Mouse (Mus musculus) embryo, embryonic 11 days (tissue): Measurements from ENCODE around the gene Clip4.
A peak's percentile ranks its signal among the peaks of the same experiment; 100 is the strongest.

ENCODE experiments used
- DNase-seq: peaks from one replicate; pipeline ENCODE4 v3.0.0-alpha.2; 2015

The Clip4 gene

GRCm38 (mm10) chr17:71795521-71796205, 27.4 kb downstream of the Clip4 start:
- no peak for DNase-seq

DNA sequence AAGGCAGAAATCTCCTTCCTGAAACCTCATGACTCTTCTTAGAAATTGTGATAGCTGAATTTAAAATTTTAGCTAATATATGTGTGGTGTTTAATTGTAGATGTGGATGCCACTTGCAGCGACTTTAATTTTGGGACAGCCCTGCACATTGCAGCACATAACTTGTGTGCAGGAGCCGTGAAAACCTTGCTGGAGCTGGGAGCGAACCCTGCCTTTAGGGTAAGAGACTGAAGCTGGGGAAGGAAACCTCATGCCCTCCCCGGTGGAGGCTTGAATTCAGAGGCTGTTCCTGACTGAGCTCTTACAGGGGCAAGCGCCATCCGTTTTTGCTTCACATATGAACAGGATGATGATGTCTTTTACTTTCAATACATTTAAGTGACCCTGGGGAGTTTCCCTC, 35.2 kb downstream of the Clip4 start:
- DNase-seq, result no peak

- no peak for DNase-seq
Observed at GRCm38 (mm10) chr17:71803876-71804275, 35.6 kb downstream of the Clip4 start.

DNA sequence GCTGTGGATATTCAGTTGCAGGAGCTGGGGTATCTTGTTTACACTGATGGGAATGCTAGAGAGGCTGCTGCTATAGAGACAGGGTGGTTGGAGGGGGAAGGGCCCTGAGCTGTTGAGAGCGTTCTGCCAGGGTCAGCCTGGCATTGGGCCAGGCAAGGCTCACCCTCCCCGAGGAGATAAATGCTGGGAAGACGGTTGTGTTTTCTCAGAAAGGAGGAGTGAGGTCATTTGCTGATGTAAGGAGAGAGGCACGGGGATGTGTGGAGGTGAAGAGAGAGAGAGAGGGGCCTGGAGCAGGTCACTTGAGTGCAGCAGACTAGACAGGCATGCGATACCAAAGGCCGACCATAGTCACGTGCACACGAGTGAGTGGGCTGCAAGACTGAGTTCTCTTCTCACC, 42.8 kb downstream of the Clip4 start:
- DNase-seq, result no peak

DNA sequence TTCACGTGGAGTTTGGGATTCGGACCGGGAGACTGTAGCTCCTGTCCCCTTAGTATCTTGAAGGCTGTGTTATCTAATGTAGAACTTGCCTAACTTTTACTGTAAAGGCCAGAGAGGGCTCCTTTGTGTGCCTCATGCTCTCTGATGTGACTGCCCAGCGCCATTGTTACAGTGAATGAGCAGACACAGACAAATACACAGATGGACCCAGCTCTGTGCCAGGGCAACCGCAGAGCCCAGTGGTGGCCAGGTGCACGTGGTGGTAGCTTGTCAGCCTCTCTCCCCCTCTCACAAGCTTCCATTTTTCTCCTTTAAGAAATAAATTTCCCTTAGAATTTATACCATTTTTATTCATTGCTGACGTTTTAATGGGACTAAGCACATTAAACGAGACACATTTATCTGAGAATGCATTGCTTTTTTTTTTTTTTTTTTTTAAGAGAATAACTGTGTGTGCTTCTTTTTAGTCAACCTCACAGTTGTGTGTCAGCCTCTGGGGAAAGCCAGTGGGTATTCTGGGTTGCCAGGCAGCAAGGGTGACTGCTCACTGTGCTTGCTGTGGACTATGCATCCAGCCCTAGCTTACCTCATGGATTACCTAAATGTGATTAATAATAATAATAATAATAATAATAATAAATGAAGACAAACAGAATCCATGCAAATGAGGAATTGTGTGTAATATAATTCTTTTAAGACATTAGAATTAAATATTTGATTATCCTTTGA, 48.0 kb downstream of the Clip4 start:
- DNase-seq, result no peak

DNA sequence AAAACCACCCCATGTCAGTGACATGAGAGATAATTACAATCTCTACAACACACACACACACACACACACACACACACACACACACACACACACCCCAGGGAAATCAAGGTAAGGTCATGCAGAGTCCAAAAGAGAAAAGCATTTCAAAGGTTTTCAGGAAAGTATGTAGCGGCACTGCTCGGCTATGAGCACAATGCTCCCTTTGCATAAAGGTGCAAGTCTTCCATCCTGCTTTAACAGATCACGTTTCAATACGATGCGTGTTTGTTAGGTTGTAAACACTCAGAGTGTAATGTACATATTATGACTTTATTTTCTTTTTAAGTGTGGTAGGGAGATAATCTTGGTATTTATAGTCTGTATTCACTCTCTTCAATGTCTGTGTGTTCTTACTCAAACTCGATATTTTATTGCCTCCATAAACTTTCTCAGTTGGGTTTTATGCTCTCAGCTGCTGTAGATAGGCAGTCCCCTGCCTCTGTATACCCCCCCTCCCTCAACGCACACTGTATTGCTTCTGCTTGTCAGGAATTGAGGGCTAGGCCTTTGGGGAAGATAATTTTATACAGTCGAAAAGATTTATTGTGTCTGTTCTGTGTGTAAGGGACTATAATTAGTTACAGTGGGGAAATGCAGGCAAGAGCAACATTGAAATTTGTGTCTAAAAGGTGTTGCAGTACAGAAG, 55.5 kb downstream of the Clip4 start:
- no peak for DNase-seq

- no peak for DNase-seq
Observed at GRCm38 (mm10) chr17:71826603-71827002, 58.3 kb downstream of the Clip4 start.

DNA sequence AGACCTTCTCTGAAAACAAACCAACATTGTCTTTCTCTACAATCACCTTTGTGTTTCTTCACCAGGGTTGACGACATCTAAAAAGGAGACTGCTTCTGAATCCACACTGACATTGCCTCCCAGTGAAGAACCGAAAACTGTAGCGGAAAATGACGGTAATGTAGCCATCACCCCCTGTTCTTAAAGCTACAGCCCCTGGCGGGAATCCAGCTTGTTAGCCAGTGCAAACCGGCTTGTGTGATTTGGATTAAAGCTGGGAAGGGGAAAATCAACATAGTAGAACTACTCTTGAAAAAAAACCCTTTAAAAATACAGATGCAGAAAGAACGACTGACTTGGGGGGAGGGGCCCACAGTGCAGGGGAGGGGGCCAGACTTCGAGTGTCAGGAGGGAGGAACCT, 59.4 kb downstream of the Clip4 start:
- DNase-seq, result no peak

GRCm38 (mm10) chr17:71828647-71829414, 60.6 kb downstream of the Clip4 start:
- no peak for DNase-seq

DNA sequence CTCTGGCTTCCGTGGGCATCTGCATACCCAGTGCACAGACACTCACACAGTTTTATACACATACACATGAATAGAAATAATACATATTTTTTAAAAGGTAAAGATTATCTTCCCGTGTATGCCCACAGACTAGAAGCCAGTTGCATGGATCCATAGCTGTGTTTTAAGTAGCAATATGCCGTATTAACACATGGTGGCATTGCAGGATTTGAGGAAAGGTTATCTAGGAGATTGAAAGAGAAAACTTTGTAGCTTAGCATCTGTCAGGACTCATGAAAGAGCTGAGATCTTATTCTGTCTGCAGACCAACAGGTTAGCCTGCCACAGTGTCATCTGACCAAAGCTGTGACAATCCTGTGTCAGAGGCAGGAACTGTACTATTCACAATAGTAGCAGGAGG, 63.7 kb downstream of the Clip4 start:
- DNase-seq, result no peak

DNA sequence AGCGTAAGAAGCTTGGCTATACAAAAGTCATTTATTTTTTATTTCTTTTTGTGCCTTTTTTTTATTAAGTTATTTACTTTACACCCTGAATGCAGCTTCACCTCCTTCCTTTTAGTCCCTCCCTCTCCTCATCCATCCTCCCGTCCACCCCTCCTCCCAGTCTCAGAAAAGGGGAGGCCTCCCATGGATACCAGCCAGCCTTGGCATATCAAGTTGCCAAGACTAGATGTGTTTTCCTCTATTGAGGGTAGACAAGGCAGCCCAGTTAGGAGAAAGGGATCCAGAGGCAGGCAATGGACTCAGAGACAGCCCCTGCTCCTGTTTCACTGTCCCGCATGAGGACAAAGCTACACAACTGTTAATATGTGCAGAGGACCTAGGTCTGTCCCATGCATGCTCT, 93.9 kb downstream of the Clip4 start:
- DNase-seq, result no peak

- DNase-seq, result no peak
Observed at GRCm38 (mm10) chr17:71862895-71863294, 94.6 kb downstream of the Clip4 start.

DNA sequence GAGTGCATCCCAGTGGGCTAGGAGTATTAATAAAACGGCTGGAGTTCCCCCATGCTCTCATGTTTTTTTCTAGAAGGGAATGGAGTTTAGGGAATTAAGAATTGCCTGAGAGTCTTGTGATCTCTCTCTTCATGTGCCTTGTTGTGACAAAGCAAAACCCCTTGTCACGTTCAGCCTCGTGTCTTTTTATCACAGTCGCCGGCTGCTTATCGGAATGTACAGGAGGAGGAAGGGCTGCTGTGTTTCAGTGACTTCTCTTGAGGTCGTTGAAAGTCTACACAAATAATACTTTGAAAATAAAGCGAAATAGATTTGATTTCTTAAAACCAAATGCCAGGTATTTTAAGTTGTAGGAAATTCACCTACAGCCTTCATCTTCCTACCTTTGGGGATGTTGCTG, 95.8 kb downstream of the Clip4 start:
- DNase-seq, result no peak

DNA sequence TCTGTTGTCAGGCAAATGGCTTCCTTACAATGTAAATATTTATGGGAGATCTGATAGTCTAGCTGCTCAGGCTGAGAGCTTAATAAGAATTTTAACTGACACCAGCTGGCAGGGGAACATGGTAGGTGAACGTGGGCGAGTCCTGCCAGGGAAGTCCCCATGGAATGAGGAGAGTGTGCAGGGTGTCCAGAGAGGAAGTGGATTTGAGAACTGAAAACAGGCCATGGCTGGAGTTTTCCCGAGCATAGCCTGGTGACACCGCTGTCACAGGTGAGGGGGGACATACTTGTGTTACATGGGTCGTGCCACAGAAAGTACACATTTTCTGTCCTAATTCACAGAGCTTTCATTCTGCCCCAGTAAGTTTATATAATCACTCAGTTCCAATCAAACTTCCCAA, 97.2 kb downstream of the Clip4 start:
- DNase-seq, result no peak

DNA sequence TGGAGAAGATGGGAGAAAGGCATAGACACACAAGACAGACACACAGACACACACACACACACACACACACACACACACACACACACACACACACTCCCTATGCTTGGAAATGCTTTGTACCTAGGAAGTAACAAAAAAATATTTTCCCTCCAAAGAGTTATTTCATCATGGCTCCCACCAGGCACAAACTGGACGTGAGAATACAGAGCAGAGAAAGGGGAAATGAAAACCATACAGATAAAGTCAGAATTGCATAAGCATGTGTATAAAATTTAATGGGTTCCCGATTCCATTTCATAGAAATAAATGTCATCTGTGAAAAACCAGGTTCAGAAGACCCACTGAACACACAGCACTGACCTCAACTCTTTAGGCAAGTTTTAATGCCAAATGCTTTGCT, 99.6 kb downstream of the Clip4 start:
- DNase-seq, result no peak

GRCm38 (mm10) chr17:71868828-71869227, 100.6 kb downstream of the Clip4 start:
- DNase-seq, result no peak

- peak; percentile 70 for DNase-seq
Observed at GRCm38 (mm10) chr17:71869372-71870231, 101.3 kb downstream of the Clip4 start.

DNA sequence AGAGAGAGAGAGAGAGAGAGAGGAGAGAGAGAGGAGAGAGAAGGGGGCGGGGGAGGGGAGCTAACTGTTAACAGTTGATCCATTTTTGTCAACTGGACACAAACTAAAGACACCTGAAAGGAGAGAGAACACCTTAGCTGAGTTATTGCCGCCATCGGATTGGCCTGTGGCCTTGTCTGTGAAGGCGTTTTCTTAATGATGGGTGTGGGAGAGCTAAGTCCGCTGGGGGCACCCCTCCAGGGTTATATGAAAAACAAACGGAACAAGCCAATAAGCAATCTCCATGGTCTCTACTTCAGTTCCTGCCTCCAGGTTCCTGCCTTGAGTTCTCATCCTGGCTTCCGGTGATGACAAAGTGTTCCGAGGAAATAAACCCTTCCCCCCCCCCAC, 102.0 kb downstream of the Clip4 start:
- peak; percentile 18 for DNase-seq

GRCm38 (mm10) chr17:71870641-71871040, 102.4 kb downstream of the Clip4 start:
- DNase-seq, result no peak

GRCm38 (mm10) chr17:71871981-71872380, 103.7 kb downstream of the Clip4 start:
- DNase-seq, result no peak

DNA sequence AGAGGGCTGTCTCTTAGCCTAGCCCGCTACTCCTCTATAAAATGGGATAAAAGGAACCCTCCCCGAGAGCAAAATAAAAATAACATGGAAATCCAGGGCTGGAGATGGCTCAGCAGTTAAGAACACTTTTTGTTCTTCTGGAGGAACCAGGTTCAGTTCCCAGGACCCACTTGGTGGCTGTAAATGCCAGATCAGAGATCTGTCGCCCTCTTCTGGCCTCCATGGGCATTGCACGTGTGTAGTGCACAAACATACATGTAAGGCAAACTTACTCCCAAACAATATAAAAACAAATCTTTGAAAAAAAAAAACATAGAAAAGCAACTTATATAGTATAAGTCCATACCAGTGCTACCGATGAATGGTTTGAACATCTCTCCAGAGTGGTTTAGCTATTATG, 104.7 kb downstream of the Clip4 start:
- peak; percentile 24 for DNase-seq

- peak; percentile 59 for DNase-seq
Observed at GRCm38 (mm10) chr17:71874077-71874476, 105.8 kb downstream of the Clip4 start.
